8 mouse cellular contexts compared by ENCODE assay signal in the genomic region with DNA sequence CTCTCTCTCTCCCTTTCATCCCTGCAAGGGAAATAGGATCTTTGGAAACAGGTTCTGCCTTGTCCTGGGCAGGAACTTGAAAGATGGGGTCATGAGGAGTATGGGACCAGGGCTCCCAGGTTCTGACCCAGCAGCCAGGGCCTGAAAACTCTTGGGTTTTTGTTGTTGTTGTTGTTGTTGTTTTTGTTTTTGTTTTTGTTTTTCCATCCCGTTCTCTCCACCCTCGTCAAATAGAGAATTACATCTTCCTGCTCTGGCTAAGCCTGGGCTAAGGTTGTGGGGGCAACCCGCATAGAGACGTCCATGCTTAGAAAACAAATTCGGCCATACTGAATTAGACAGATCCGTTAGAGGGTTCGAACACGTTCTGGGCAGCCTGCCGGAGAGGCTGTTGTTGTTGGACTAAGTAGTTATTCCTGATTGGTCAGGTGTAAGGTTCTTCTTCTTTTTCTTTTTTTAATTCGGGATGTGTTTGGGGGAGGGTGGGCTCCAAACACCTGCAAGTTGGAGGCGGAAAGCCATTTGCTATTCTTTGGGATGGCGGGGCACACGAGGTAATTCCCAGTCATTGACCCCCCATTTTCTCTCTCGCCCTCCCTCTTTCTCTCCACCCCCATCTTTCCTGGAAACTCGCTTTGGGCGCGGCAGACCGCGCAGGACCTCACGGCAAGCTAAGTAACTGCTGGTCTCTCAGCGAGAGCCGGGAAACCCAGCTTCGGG. TPM values are rescaled to one million over a fixed set of nuclear protein-coding genes. Genes with fewer than 3 reads are reported as not detected.
DNase-seq lines count a peak whose midpoint lies in the region; ATAC-seq and TF ChIP-seq lines count a peak whose summit lies in the region.

No protein-coding gene starts in this region.

- H3K79me2 ChIP-seq in liver, adult 2 months (ENCODE audit: control insufficient read depth, insufficient read depth, low read length) = no peaks in the 10 kb centered on the region

- peak overlapping the region; percentile 75 for H3K27ac ChIP-seq in heart, embryonic 15.5 days
- H3K27ac ChIP-seq in liver, adult 2 months (replicated peaks; ENCODE audit: insufficient read depth, low read depth, low read length) = peak overlapping the region; percentile 41
- peak overlapping the region; percentile 57; the same call in 1 of the 2 replicates for H3K27ac ChIP-seq in spleen, adult 2 months (ENCODE audit: insufficient read depth, low read length)

- H3K36me3 ChIP-seq in heart, embryonic 15.5 days = no peaks in the 10 kb centered on the region
- H3K36me3 ChIP-seq in liver, adult 2 months (ENCODE audit: control insufficient read depth, insufficient read depth, low read length) = no peaks in the 10 kb centered on the region
- no peaks in the 10 kb centered on the region for H3K36me3 ChIP-seq in spleen, adult 2 months (ENCODE audit: control insufficient read depth, insufficient read depth, low read length)

- peak; percentile 28 for DNase-seq in retina, embryonic 14.5 days (ENCODE audit: low spot score)
- DNase-seq in retina, postnatal 1 day = no peak
- no peak for DNase-seq in liver, adult 2 months (ENCODE audit: extremely low read depth, low read depth, low spot score)
- DNase-seq in spleen, adult 2 months (ENCODE audit: low read depth in 1 of 2, low spot score in 2 of 2) = no peak
- DNase-seq in gastrocnemius, postnatal 4 days (ENCODE audit: low spot score in 2 of 2) = no peak
- no peak for DNase-seq in adrenal gland, adult 2 months
- DNase-seq in layer of hippocampus, adult 9-11 months = no peak

- WGBS in heart, embryonic 15.5 days = 3% methylated on average over 23 of the region's 23 CpGs
- 11% methylated on average over 23 of the region's 23 CpGs for WGBS in liver, adult 2 months
- WGBS in spleen, adult 2 months = 31% methylated on average over 23 of the region's 23 CpGs

- peak overlapping the region; percentile 25; the same call in 1 of the 2 replicates for H3K9ac ChIP-seq in heart, embryonic 15.5 days
- H3K9ac ChIP-seq in liver, adult 2 months (ENCODE audit: low read depth, low read length) = peak overlapping the region; percentile 7; the same call in 1 of the 2 replicates

- H3K4me1 ChIP-seq in heart, embryonic 15.5 days (replicated peaks) = peaks cover 31% of the 10 kb centered on the region
- H3K4me1 ChIP-seq in liver, adult 2 months (ENCODE audit: control insufficient read depth, insufficient read depth, low read length) = peaks cover 4% of the 10 kb centered on the region; the same call in 1 of the 2 replicates
- peaks cover 5% of the 10 kb centered on the region for H3K4me1 ChIP-seq in spleen, adult 2 months (ENCODE audit: control insufficient read depth, insufficient read depth, insufficient read length)

- ATAC-seq in heart, embryonic 15.5 days (replicated peaks; ENCODE audit: insufficient number of reproducible peaks, insufficient read depth, low FRiP score, low read depth) = no peak

- no peak for TF ChIP-seq POLR2A in liver, adult 2 months (IDR thresholded peaks at IDR 0.05; ENCODE audit: extremely low read depth, insufficient read depth, low read length)
- no peak for TF ChIP-seq POLR2A in spleen, adult 2 months (IDR thresholded peaks at IDR 0.05; ENCODE audit: low read depth, low read length)

- H3K4me3 ChIP-seq in heart, embryonic 15.5 days = peak overlapping the region; percentile 51
- H3K4me3 ChIP-seq in liver, adult 2 months (ENCODE audit: insufficient read depth, low read depth, low read length) = peak overlapping the region; percentile 42
- peak overlapping the region; percentile 34; the same call in 1 of the 2 replicates for H3K4me3 ChIP-seq in spleen, adult 2 months (ENCODE audit: extremely low read depth, insufficient read depth, insufficient read length)

- peaks cover 93% of the 10 kb centered on the region for H3K27me3 ChIP-seq in heart, embryonic 15.5 days
- H3K27me3 ChIP-seq in liver, adult 2 months (ENCODE audit: control insufficient read depth, insufficient read depth, low read length) = peaks cover 49% of the 10 kb centered on the region
- H3K27me3 ChIP-seq in spleen, adult 2 months (ENCODE audit: control insufficient read depth, insufficient read depth, low read length) = peaks cover 36% of the 10 kb centered on the region

- no peaks in the 10 kb centered on the region for H3K9me3 ChIP-seq in heart, embryonic 15.5 days (replicated peaks)

- TF ChIP-seq CTCF in liver, adult 2 months (IDR thresholded peaks at IDR 0.05; ENCODE audit: low read depth, low read length) = no peak
- TF ChIP-seq CTCF in spleen, adult 2 months (IDR thresholded peaks at IDR 0.05; ENCODE audit: extremely low read depth, insufficient read depth, insufficient read length, insufficient replicate concordance) = no peak

- H3K4me2 ChIP-seq in heart, embryonic 15.5 days = peak overlapping the region; percentile 66

RNA-seq across cellular contexts. Expression of a gene that starts 2.8 kb away (rescaled TPM):
- polyA plus RNA-seq in heart, embryonic 15.5 days (2015; fragmentation: Nextera tagmentation; extraction: Ambion mirVana) = 1.1 and 1.5 TPM in 2 replicates
- total RNA-seq in liver, adult 2 months (2014; rRNA removed) = 0.37 and 0.67 TPM in 2 replicates
- polyA plus RNA-seq in liver, adult 2 months (2012; rRNA removed) = 0.44 and 0.50 TPM in 2 replicates
- 20.9 and 37.0 TPM in 2 replicates for polyA plus RNA-seq in spleen, adult 2 months (2012; rRNA removed)
- 1 to 10 TPM; 2.4 to 3.6 TPM for total RNA-seq in gastrocnemius, postnatal 4 days (2021)
- total RNA-seq in adrenal gland, adult 2 months (2021) = 1 to 10 TPM; 1.8 to 2.8 TPM
- 5.1 and 8.9 TPM in 2 replicates for polyA plus RNA-seq in adrenal gland, adult 2 months (2012; rRNA removed)

RNA-seq across cellular contexts. Expression of a gene that starts 29.5 kb away (rescaled TPM):
- polyA plus RNA-seq in heart, embryonic 15.5 days (2015; fragmentation: Nextera tagmentation; extraction: Ambion mirVana) = 3.3 and 4.7 TPM in 2 replicates
- total RNA-seq in liver, adult 2 months (2014; rRNA removed) = 4.6 and 7.7 TPM in 2 replicates
- polyA plus RNA-seq in liver, adult 2 months (2012; rRNA removed) = 9.0 and 14.4 TPM in 2 replicates
- polyA plus RNA-seq in spleen, adult 2 months (2012; rRNA removed) = 79.3 and 89.6 TPM in 2 replicates
- total RNA-seq in gastrocnemius, postnatal 4 days (2021) = under 1 TPM in 1 of 2 experiments, not detected in 1; 0.70 TPM
- under 1 TPM; 0.48 to 0.61 TPM for total RNA-seq in adrenal gland, adult 2 months (2021)
- polyA plus RNA-seq in adrenal gland, adult 2 months (2012; rRNA removed) = 5.1 and 10.0 TPM in 2 replicates

RNA-seq across cellular contexts. Expression of a gene that starts 59.1 kb away (rescaled TPM):
- polyA plus RNA-seq in heart, embryonic 15.5 days (2015; fragmentation: Nextera tagmentation; extraction: Ambion mirVana) = 6.5 and 8.4 TPM in 2 replicates
- total RNA-seq in liver, adult 2 months (2014; rRNA removed) = 0.09 and 0.27 TPM in 2 replicates
- polyA plus RNA-seq in liver, adult 2 months (2012; rRNA removed) = 0.02 and 0.06 TPM in 2 replicates
- polyA plus RNA-seq in spleen, adult 2 months (2012; rRNA removed) = 1.2 TPM in 2 replicates
- 1 to 10 TPM; 5.2 TPM for total RNA-seq in gastrocnemius, postnatal 4 days (2021)
- under 1 TPM; 0.31 to 0.58 TPM for total RNA-seq in adrenal gland, adult 2 months (2021)
- polyA plus RNA-seq in adrenal gland, adult 2 months (2012; rRNA removed) = 0.10 and 0.13 TPM in 2 replicates
